Mouse (Mus musculus) adrenal gland, postnatal 36 days (tissue): Measurements from ENCODE around the gene Camsap2. TPM values are rescaled to one million over a fixed set of nuclear protein-coding genes. Genes with fewer than 3 reads are reported as not detected.

ENCODE experiments used
- DNase-seq, 2 experiments: peaks; one replicate each; pipeline ENCODE4 v3.0.0; 2021; ENCODE audit warnings: mixed read lengths in 1 of 2
- total RNA-seq, 2 experiments: library from RNA; stranded (reverse); gene quantifications; 2 replicates each; pipeline ENCODE4 v1.2.3; 2021

The Camsap2 gene
- total RNA-seq, 2 experiments from 2014 or later, result 39.0 to 46.4 TPM

- no peak for DNase-seq
These were observed 87.4 kb downstream of the Camsap2 start for GRCm38 (mm10) chr1:136258495-136258894.

- no peak for DNase-seq
These were observed 90.2 kb downstream of the Camsap2 start for GRCm38 (mm10) chr1:136255657-136256056.

- DNase-seq, result no peak
These were observed 90.7 kb downstream of the Camsap2 start for GRCm38 (mm10) chr1:136255174-136255573.

- DNase-seq, result no peak
These were observed 91.3 kb downstream of the Camsap2 start for GRCm38 (mm10) chr1:136254503-136255065.

GRCm38 (mm10) chr1:136253472-136253871 is 92.4 kb downstream of the Camsap2 start:
- DNase-seq, result no peak

- DNase-seq, result no peak
These were observed 96.2 kb downstream of the Camsap2 start for GRCm38 (mm10) chr1:136249662-136250061.

GRCm38 (mm10) chr1:136247393-136247792 is 98.5 kb downstream of the Camsap2 start:
- no peak for DNase-seq

- DNase-seq, result no peak
These were observed 101.4 kb downstream of the Camsap2 start for GRCm38 (mm10) chr1:136244469-136244868.

- DNase-seq, result no peak
These were observed 104.1 kb downstream of the Camsap2 start for GRCm38 (mm10) chr1:136241801-136242200.

- DNase-seq, result no peak
These were observed 107.4 kb downstream of the Camsap2 start for GRCm38 (mm10) chr1:136238495-136238894.

GRCm38 (mm10) chr1:136234595-136235092 is 111.3 kb downstream of the Camsap2 start:
- no peak for DNase-seq

GRCm38 (mm10) chr1:136233892-136234594 is 111.9 kb downstream of the Camsap2 start, which contains the start of gene Inava:
TSS of gene Inava (minus strand) at chr1:136234264.
- peak; percentile 17 to 42 for DNase-seq

- no peak for DNase-seq
These were observed 112.7 kb downstream of the Camsap2 start for GRCm38 (mm10) chr1:136232986-136233790.

- no peak for DNase-seq
These were observed 113.5 kb downstream of the Camsap2 start for GRCm38 (mm10) chr1:136232285-136232926.

- DNase-seq, result no peak
These were observed 114.3 kb downstream of the Camsap2 start for GRCm38 (mm10) chr1:136231596-136231995.

- no peak for DNase-seq
These were observed 115.7 kb downstream of the Camsap2 start for GRCm38 (mm10) chr1:136230201-136230600.

- DNase-seq, result peak in 1 of 2 experiments; percentile 11
These were observed 116.9 kb downstream of the Camsap2 start for GRCm38 (mm10) chr1:136229040-136229373.

- peak; percentile 71 to 79 for DNase-seq
These were observed 117.4 kb downstream of the Camsap2 start for GRCm38 (mm10) chr1:136228328-136229039.

- DNase-seq, result peak; percentile 79 to 82
These were observed 118.0 kb downstream of the Camsap2 start for GRCm38 (mm10) chr1:136227870-136228269.

- DNase-seq, result no peak
These were observed 119.3 kb downstream of the Camsap2 start for GRCm38 (mm10) chr1:136226626-136227025.

- no peak for DNase-seq
These were observed 120.1 kb downstream of the Camsap2 start for GRCm38 (mm10) chr1:136225846-136226245.
